Mouse (Mus musculus): ENCODE results near the gene Paxbp1. TPM values are rescaled to one million over a fixed set of nuclear protein-coding genes. Genes with fewer than 3 reads are reported as not detected.

The Paxbp1 gene
- polyA plus RNA-seq, 1 experiment from 2014 or later, result 18.3 TPM

DNA sequence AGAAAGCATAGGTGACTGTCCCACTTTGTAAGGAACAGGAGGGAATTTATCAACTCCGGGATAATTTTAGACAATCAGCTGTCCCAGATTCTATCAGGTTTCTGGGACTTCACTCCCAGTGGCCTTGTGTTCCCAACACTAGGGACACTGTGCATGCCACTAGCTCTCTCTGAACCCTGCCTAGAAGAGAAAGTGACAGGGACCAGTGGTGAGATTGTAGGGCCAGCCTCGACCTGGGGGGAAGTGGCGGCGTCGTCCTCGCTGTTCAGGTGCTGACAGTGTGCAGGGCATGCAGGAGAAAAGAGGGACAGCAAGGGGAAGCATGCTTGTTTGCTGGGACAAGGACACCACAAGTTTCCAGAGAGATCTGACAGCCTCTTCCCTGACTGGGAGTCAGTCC, 13.4 kb upstream of the Paxbp1 start:
- no peaks in the 10 kb centered on the region for H3K4me1 ChIP-seq (ENCODE audit: control insufficient read depth, low read depth, low read length)
- no peak overlapping the region for H3K4me2 ChIP-seq (ENCODE audit: low read depth, low read length)
- no peaks in the 10 kb centered on the region for H3K36me3 ChIP-seq (ENCODE audit: control insufficient read depth, insufficient read depth)
- no peaks in the 10 kb centered on the region for H3K9me3 ChIP-seq (replicated peaks; ENCODE audit: control insufficient read depth, low read length)
- H3K27me3 ChIP-seq (ENCODE audit: control insufficient read depth, insufficient read depth, low read depth, low read length), result no peaks in the 10 kb centered on the region
- 61% methylated on average over 6 of the region's 6 CpGs for WGBS (ENCODE audit: insufficient replicate concordance)
- no peak overlapping the region for H3K9ac ChIP-seq (ENCODE audit: low read depth, low read length)
- no peak for ATAC-seq (ENCODE audit: low read depth)
- no peak overlapping the region for H3K4me3 ChIP-seq (ENCODE audit: low read depth, low read length)
- no peak overlapping the region for H3K27ac ChIP-seq (ENCODE audit: low read length)

GRCm38 (mm10) chr16:91057261-91057660, 12.9 kb upstream of the Paxbp1 start:
- H3K27me3 ChIP-seq (ENCODE audit: control insufficient read depth, insufficient read depth, low read depth, low read length), result no peaks in the 10 kb centered on the region
- H3K36me3 ChIP-seq (ENCODE audit: control insufficient read depth, insufficient read depth), result no peaks in the 10 kb centered on the region
- no peak overlapping the region for H3K9ac ChIP-seq (ENCODE audit: low read depth, low read length)
- WGBS (ENCODE audit: insufficient replicate concordance), result 47% methylated on average over 4 of the region's 4 CpGs
- no peak for ATAC-seq (ENCODE audit: low read depth)
- no peaks in the 10 kb centered on the region for H3K9me3 ChIP-seq (replicated peaks; ENCODE audit: control insufficient read depth, low read length)
- no peak overlapping the region for H3K27ac ChIP-seq (ENCODE audit: low read length)
- no peak overlapping the region for H3K4me3 ChIP-seq (ENCODE audit: low read depth, low read length)
- no peak overlapping the region for H3K4me2 ChIP-seq (ENCODE audit: low read depth, low read length)
- H3K4me1 ChIP-seq (ENCODE audit: control insufficient read depth, low read depth, low read length), result no peaks in the 10 kb centered on the region

GRCm38 (mm10) chr16:91056043-91056821, 11.9 kb upstream of the Paxbp1 start:
- H3K27ac ChIP-seq (ENCODE audit: low read length), result no peak overlapping the region
- no peak for ATAC-seq (ENCODE audit: low read depth)
- H3K4me3 ChIP-seq (ENCODE audit: low read depth, low read length), result no peak overlapping the region
- no peak overlapping the region for H3K4me2 ChIP-seq (ENCODE audit: low read depth, low read length)
- H3K27me3 ChIP-seq (ENCODE audit: control insufficient read depth, insufficient read depth, low read depth, low read length), result no peaks in the 10 kb centered on the region
- H3K9ac ChIP-seq (ENCODE audit: low read depth, low read length), result no peak overlapping the region
- WGBS (ENCODE audit: insufficient replicate concordance), result 45% methylated on average over 16 of the region's 16 CpGs
- H3K9me3 ChIP-seq (replicated peaks; ENCODE audit: control insufficient read depth, low read length), result no peaks in the 10 kb centered on the region
- H3K4me1 ChIP-seq (ENCODE audit: control insufficient read depth, low read depth, low read length), result no peaks in the 10 kb centered on the region
- H3K36me3 ChIP-seq (ENCODE audit: control insufficient read depth, insufficient read depth), result no peaks in the 10 kb centered on the region

DNA sequence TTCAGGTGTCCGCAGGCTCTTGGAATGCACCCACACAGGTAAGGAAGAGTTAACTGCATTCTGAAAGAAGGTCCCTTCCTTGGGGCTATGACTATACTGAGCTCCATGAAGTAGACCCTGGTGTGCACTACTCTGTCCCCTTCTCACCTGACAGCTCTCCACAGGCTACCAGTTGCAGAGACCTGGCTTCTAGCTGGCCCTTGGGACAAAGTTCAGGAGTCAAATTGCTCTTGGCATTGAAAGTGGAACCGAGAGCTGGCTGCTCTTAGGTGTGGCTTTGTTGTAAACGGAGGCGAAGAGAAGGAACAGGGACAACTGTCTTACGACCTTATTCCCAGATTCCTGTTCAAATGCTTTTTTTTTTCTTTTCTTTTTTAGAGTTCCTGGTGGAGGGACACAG, 10.8 kb upstream of the Paxbp1 start:
- peak; percentile 30; the same call in 1 of the 2 replicates for ATAC-seq (ENCODE audit: low read depth)
- Histone ChIP-seq H3K9me3 (replicated peaks; ENCODE audit: control insufficient read depth, low read length) (no peaks in the 10 kb centered on the region), H3K36me3 (ENCODE audit: control insufficient read depth, insufficient read depth) (no peaks in the 10 kb centered on the region), H3K4me1 (ENCODE audit: control insufficient read depth, low read depth, low read length) (no peaks in the 10 kb centered on the region), H3K27me3 (ENCODE audit: control insufficient read depth, insufficient read depth, low read depth, low read length) (no peaks in the 10 kb centered on the region), H3K4me2 (ENCODE audit: low read depth, low read length) (no peak overlapping the region), H3K9ac (ENCODE audit: low read depth, low read length) (no peak overlapping the region), H3K27ac (ENCODE audit: low read length) (no peak overlapping the region), H3K4me3 (ENCODE audit: low read depth, low read length) (no peak overlapping the region)
- WGBS (ENCODE audit: insufficient replicate concordance), result 63% methylated on average over 5 of the region's 5 CpGs

DNA sequence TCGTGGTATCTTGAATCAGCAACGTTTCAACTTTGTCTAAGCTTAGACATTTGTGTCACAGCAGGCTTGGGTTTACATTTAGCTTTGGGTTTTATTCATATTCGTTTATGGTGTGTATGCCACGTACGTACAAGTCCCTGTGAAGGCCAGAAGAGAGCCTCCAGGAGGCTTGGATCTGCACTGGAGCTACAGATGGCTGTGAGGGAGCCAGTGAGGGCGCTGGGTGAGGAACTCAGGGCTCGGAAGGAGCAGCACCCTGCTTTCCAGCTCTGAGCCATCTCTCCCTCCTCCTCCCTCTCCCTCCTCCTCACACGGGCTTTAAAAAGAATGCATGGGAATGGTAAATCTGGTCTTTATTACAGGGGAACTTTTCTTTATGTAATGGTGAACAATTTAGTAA, 9.3 kb upstream of the Paxbp1 start:
- Histone ChIP-seq H3K4me2 (ENCODE audit: low read depth, low read length) (no peak overlapping the region), H3K4me1 (ENCODE audit: control insufficient read depth, low read depth, low read length) (no peaks in the 10 kb centered on the region), H3K27ac (ENCODE audit: low read length) (no peak overlapping the region), H3K4me3 (ENCODE audit: low read depth, low read length) (no peak overlapping the region), H3K9me3 (replicated peaks; ENCODE audit: control insufficient read depth, low read length) (no peaks in the 10 kb centered on the region), H3K36me3 (ENCODE audit: control insufficient read depth, insufficient read depth) (no peaks in the 10 kb centered on the region), H3K9ac (ENCODE audit: low read depth, low read length) (no peak overlapping the region), H3K27me3 (ENCODE audit: control insufficient read depth, insufficient read depth, low read depth, low read length) (no peaks in the 10 kb centered on the region)
- WGBS (ENCODE audit: insufficient replicate concordance), result 39% methylated on average over 8 of the region's 8 CpGs
- ATAC-seq (ENCODE audit: low read depth), result no peak

DNA sequence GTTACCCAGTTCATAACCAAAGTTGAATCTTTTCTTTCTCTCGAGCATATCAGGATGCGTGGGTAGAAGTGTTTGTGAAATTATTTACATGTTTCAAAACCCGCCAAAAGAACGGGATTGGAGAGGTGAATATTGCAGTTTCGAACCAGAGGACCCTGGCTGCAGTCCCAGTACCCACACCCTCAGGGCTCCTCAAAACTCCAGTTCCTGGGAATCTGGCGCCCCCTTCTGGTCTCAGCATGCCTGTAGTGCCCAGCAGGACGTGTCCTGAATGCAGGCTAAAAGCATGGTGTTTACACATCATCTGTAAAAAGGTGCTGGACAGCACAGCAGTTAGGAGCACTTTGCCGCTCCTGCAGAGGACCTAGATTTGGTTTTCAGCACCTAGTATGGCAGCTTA, 1.2 kb upstream of the Paxbp1 start:
- Histone ChIP-seq H3K36me3 (ENCODE audit: control insufficient read depth, insufficient read depth) (peaks cover 3% of the 10 kb centered on the region; the same call in 1 of the 2 replicates), H3K4me2 (ENCODE audit: low read depth, low read length) (peak overlapping the region; percentile 71), H3K9me3 (replicated peaks; ENCODE audit: control insufficient read depth, low read length) (no peaks in the 10 kb centered on the region), H3K27me3 (ENCODE audit: control insufficient read depth, insufficient read depth, low read depth, low read length) (no peaks in the 10 kb centered on the region), H3K27ac (ENCODE audit: low read length) (no peak overlapping the region), H3K9ac (ENCODE audit: low read depth, low read length) (no peak overlapping the region; the same call in 1 of the 2 replicates), H3K4me3 (ENCODE audit: low read depth, low read length) (peak overlapping the region; percentile 96; the same call in 1 of the 2 replicates), H3K4me1 (ENCODE audit: control insufficient read depth, low read depth, low read length) (peaks cover 17% of the 10 kb centered on the region)
- WGBS (ENCODE audit: insufficient replicate concordance), result 58% methylated on average over 8 of the region's 8 CpGs
- no peak for ATAC-seq (ENCODE audit: low read depth)

DNA sequence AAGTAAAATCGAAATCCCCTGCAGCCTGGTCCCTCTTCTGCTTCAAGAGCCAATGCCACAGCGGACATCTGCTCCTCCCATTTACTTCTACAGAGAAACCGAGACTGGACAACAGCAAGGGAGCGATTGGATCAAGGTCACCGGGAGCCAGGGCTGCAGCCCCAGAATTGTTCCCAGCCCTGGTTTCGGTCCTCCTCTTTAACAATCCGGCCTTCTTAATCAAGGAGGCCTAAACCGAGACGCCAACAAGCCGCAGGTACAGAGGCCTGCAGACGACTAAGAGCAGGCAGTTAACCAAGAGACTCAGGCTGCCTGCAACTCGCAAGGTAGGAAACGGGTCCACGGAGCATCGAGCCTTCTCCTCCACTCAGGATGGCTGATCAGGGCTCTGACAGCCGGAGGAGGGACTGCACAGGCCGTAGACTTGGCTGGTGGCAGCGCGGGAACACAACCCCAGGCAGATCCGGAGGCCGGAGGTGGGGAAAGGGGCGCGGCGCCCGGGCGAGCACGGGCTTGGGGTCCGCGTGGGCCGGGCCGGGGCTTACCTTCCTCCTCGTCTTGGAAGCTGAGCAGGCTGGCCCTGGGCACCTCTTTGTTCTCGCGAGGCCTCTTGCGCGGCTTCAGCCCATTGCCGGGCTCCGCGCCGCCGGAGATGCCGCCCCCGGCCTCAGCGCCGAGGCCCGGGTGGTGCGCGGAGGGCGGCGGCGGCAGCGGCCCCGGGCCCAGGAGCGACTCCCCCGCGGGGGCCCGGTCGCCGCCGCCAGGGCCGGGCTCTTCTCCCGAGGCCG, 688 bp downstream of the Paxbp1 start:
- H3K36me3 ChIP-seq (ENCODE audit: control insufficient read depth, insufficient read depth), result peaks cover 5% of the 10 kb centered on the region; the same call in 1 of the 2 replicates
- H3K9ac ChIP-seq (ENCODE audit: low read depth, low read length), result peak overlapping the region; percentile 96
- H3K4me1 ChIP-seq (ENCODE audit: control insufficient read depth, low read depth, low read length), result peaks cover 18% of the 10 kb centered on the region
- no peaks in the 10 kb centered on the region for H3K27me3 ChIP-seq (ENCODE audit: control insufficient read depth, insufficient read depth, low read depth, low read length)
- no peaks in the 10 kb centered on the region for H3K9me3 ChIP-seq (replicated peaks; ENCODE audit: control insufficient read depth, low read length)
- WGBS (ENCODE audit: insufficient replicate concordance), result under 1% methylated on average over 57 of the region's 63 CpGs
- H3K4me2 ChIP-seq (ENCODE audit: low read depth, low read length), result peak overlapping the region; percentile 78
- ATAC-seq (ENCODE audit: low read depth), result peak; percentile 38
- H3K4me3 ChIP-seq (ENCODE audit: low read depth, low read length), result peak overlapping the region; percentile 96
- peak overlapping the region; percentile 92 for H3K27ac ChIP-seq (ENCODE audit: low read length)

DNA sequence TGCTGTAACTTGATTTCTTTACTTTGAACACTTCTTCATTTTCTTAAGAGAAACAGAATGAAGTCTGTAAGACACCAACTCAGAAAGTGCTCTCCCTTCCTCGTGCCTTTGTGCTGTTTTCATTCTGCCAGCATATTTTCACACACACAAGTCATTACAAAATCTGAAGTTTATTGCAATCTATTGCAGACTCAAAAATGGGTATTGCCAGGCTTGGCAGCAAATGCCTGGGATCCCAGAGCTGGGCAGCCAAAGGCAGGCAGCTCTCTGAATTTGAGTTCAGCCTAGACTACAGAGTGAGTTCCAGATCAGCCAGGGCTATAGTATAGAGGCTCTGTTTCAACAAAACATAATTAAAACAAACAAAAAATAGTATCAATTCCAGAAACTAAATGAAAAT, 1.7 kb downstream of the Paxbp1 start:
- Histone ChIP-seq H3K9me3 (replicated peaks; ENCODE audit: control insufficient read depth, low read length) (no peaks in the 10 kb centered on the region), H3K27ac (ENCODE audit: low read length) (no peak overlapping the region), H3K4me2 (ENCODE audit: low read depth, low read length) (peak overlapping the region; percentile 78), H3K36me3 (ENCODE audit: control insufficient read depth, insufficient read depth) (peaks cover 10% of the 10 kb centered on the region; the same call in 1 of the 2 replicates), H3K4me3 (ENCODE audit: low read depth, low read length) (peak overlapping the region; percentile 48), H3K27me3 (ENCODE audit: control insufficient read depth, insufficient read depth, low read depth, low read length) (no peaks in the 10 kb centered on the region), H3K4me1 (ENCODE audit: control insufficient read depth, low read depth, low read length) (peaks cover 18% of the 10 kb centered on the region), H3K9ac (ENCODE audit: low read depth, low read length) (peak overlapping the region; percentile 41; the same call in 1 of the 2 replicates)
- WGBS (ENCODE audit: insufficient replicate concordance), result 38% methylated on average over 1 of the region's 1 CpGs
- ATAC-seq (ENCODE audit: low read depth), result no peak

- peaks cover 56% of the 10 kb centered on the region for H3K36me3 ChIP-seq (ENCODE audit: control insufficient read depth, insufficient read depth)
- no peaks in the 10 kb centered on the region for H3K27me3 ChIP-seq (ENCODE audit: control insufficient read depth, insufficient read depth, low read depth, low read length)
- WGBS (ENCODE audit: insufficient replicate concordance), result 85% methylated on average over 10 of the region's 10 CpGs
- H3K27ac ChIP-seq (ENCODE audit: low read length), result no peak overlapping the region
- H3K9me3 ChIP-seq (replicated peaks; ENCODE audit: control insufficient read depth, low read length), result no peaks in the 10 kb centered on the region
- ATAC-seq (ENCODE audit: low read depth), result no peak
- H3K4me3 ChIP-seq (ENCODE audit: low read depth, low read length), result no peak overlapping the region
- H3K4me2 ChIP-seq (ENCODE audit: low read depth, low read length), result no peak overlapping the region
- H3K9ac ChIP-seq (ENCODE audit: low read depth, low read length), result no peak overlapping the region
- peaks cover 5% of the 10 kb centered on the region for H3K4me1 ChIP-seq (ENCODE audit: control insufficient read depth, low read depth, low read length)
Measured at GRCm38 (mm10) chr16:91035866-91036265, 8.5 kb downstream of the Paxbp1 start.

Data from liver, embryonic 16.5 days (tissue).